Mouse (Mus musculus): ENCODE results near the gene Tmeff1.
A peak's percentile ranks its signal among the peaks of the same experiment; 100 is the strongest.

The Tmeff1 gene

DNA sequence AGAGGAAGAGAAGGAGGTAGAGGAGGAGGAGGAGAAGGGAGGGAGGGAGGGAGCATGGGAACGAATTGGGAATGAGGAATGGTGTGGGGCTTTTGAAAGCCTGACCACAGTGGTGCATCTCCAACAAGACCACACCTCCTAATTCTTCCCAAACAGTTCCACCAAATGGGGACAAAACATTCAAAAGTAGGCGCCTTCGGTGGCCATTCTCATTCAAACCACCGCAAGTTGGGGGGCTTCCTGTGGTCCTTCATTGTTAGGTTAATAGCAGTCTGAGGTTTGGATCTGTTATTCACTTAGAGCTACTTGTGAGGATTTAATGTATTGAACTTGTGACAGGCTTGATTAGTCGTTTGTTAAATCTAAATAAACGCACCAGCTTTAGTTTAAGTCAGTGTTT lies 40.0 kb downstream of the Tmeff1 start:
- no peak for DNase-seq

DNA sequence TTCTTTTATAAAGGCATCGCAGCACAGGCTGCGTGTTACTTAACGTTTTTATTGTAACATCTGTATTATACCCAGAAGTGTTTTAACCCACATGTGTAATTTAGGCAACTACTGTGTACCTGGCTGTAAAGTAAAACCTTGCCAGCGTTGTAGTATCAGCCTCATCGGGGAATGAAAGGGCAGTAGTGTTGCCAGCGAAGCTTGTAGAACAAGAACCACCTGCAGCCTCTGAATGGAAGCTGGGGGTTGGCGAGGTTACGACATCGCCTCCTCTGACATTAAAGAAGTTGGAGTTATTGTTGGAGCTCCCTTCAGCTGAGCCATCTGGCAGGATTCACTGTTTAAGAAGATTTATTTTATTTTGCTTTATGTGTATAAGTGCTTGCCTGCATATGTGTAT lies 40.9 kb downstream of the Tmeff1 start:
- no peak for DNase-seq

GRCm38 (mm10) chr4:48629445-48629844 lies 44.5 kb downstream of the Tmeff1 start:
- DNase-seq: no peak

DNA sequence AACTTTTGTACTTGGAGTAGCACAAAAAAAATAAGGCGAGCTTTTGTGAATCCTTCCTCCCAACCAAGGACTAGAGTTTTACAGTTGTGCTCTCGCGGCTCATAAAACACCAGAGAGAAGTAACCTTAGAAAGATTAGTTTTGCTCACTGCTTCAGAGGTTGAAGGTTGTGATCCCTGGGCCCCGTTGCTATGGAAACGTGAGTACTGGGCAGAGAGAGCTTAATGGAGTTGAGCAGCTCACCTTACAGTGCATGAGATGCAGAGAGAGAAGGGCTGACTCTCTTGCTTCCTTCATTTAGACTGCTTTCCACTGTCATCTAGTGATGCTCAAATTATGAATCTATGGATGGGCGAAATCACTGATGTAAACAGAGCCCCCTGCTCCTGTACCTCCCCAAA lies 48.6 kb downstream of the Tmeff1 start:
- DNase-seq: no peak

DNA sequence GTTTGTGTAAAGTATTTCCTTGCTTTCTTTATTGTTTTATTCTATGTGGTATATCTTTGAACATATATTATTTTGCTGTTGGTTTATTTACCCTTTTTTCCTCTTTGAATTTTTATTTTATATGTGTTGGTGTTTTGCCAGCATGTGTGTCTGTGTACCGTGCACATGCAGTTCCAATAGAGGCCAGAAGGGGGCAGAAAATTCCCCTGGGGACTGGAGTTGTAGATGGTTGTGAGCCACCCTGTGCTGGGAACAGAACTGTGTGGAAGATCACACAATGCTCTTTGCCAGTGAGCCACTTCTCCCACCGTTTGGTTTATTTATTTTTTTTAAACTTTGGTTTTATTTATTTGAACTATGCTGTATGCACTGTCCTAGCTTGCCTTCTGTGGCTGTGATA lies 49.1 kb downstream of the Tmeff1 start:
- DNase-seq: peak; percentile 26

- no peak for DNase-seq
Observed at GRCm38 (mm10) chr4:48636831-48637230, 51.9 kb downstream of the Tmeff1 start.

DNA sequence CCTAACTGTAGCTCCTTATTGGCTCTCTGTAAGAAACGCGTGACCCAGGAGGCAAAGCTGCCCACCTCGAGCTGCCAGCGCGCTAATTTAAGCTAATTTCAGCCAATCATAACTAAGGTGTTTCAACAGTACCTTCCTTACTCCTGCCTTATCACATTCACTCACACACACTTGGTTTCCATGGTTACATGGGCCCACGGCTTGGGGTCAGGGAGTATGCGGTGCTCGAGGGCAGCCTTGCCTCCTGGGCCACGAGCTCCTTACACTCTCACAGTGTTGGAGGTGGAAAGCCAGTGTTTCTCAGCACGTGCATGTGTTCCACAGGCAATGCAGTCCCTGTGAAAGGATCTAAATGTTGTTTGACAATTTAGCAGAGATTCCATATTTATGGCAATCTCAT lies 53.2 kb downstream of the Tmeff1 start:
- no peak for DNase-seq

DNA sequence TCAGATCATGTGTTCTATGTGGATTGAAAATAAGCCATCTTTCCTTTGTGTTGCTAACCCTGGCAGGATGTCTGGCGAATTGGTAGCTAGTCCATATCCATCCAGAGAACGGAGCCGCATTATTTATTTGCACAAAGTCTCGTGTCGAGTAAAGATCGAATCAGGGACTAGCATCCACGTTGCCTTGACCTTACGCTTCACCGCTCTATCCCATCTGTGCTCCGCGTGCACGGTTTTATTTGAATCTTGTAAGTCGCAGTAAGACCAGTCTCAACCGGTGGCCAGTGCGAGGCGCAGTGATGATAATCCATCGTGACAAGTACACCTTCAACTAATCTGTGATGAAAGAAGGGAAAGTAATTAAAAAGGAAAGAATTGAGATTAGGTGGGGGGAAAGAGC lies 54.5 kb downstream of the Tmeff1 start:
- DNase-seq: no peak

DNA sequence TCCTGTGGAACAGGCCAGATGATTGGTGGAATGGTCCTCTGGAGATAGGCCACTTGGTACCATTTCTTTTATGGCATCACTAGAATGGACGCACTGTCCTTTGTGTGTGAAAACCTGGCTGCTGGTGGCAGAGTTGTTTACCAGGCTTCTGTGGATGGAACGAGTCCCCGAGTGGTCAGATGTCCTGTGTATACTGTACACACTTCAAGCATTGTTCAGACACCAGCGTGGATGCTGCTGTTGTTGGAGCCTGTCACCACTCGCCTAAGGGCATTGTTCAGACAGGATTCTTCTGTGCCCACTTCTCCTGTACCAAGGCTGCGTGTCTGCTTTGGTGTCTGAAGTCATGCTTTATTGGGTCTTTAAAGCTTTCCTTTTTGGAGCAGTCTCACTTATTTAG lies 58.8 kb downstream of the Tmeff1 start:
- no peak for DNase-seq

- peak; percentile 32 for DNase-seq
Observed at GRCm38 (mm10) chr4:48646143-48646542, 61.2 kb downstream of the Tmeff1 start.

DNA sequence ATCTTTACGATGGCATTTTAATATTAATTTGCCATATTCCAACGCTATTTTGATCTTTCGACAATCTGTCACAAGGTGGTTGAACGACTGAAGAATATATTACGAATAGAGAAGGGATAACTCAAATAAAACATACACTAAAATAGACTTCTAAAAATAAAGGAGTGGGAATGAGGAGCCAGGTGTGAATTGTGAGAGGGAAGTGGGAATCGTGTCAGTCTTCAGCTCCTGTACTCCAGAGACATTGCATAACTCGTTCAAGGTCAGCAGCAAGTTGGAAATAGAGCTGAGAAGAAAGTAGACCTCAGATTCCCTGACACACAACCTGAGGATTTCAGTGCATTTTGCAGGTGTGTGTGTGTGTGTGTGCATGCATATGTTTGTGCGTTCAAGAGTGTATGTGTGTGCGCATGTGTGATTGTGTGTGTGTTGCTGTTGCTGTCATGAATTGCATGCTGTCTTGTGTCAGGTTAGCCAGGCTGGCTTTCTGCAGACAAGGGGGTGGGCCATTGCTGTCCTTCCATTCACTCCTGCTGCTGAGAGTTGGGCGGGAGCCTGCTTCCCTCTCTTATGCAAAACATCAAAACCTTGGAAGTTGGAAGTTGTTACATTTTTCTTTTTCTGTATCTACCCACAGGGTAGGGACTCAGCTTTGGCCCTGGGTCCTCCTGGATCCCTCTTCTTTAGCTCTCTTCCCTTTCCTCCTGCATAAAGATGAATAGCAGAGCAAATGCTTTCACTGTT lies 65.8 kb downstream of the Tmeff1 start:
- no peak for DNase-seq

DNA sequence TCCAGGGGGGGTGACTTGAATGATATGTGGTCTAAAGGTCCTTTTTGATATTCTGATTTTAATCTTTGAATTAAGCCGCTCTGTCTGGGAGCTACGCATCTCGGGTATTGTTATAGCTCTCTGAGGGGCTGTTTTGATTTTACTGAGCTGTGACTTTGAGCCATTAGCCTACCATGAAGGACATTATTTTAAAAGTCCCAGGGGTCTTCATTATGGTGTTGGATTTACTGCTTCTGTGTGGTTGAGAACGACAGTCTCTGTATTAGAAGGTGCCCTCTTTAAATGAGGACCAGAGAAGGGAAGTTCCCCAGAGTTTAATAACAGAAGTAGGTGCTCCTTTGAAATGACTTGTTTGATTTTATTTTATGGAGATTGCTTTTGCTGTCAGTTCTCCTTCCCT lies 69.1 kb downstream of the Tmeff1 start:
- DNase-seq: no peak

DNA sequence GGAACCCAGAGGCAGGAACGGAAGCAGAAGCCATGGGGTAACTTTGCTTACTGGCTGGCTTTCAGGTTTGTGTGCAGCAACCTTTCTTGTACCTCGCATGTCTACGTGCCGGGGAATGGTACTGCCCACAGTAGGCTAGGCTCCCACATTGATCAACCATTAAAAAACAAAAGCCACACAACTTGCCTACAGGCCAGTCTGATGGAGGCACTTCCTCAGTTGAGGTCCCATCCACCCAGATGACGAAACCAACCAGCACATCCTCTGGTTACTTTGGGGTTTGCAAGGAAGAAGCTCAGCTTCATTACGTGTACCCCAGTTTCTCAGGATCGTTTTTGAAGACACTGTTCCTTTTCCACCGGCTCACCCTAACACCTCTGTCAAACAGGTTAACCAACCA lies 71.6 kb downstream of the Tmeff1 start:
- DNase-seq: no peak

DNA sequence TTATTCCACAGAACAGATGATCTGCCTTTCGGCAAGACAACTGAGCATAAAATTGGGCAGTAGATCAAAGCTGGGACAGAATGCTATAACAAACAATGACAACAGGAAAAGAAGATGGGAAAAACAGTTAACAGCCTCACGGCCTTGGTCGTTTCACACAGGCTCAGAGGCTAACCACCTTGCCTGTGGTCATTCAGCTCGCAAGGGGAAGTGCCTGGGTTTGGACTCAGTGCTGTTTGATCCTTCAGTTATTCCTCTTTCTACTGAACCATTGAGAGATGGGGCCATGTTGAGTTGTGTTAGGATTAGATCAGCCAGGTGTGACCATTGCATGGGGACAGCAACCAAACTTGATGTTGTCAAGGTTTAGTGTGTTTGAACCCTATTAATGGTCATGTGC lies 75.2 kb downstream of the Tmeff1 start:
- DNase-seq: no peak

GRCm38 (mm10) chr4:48660619-48661575 lies 75.9 kb downstream of the Tmeff1 start:
- no peak for DNase-seq

DNA sequence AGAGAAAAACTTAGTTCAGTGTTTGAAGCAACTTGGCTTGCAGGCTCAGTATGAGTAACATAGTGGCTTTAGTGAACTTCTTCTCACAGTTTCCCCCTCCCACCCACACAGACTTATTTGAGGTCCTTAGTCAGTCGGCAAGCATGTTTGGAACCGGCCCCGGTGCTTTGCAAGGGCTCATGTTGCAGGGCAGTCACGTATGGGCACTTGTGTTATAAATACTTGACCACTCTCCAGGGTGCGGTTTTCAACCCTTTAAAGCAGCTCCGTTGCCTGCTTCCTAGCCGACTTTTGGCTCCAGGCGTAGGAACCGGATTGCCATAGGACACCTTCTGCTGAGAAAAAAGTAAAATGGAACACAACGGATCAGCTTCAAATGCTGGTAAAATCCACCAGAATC lies 78.3 kb downstream of the Tmeff1 start, which contains the start of gene Cavin4:
Gene Cavin4, plus strand, starts transcription at position 244 of the 400 bp plus-strand sequence.
- peak; percentile 29 for DNase-seq

DNA sequence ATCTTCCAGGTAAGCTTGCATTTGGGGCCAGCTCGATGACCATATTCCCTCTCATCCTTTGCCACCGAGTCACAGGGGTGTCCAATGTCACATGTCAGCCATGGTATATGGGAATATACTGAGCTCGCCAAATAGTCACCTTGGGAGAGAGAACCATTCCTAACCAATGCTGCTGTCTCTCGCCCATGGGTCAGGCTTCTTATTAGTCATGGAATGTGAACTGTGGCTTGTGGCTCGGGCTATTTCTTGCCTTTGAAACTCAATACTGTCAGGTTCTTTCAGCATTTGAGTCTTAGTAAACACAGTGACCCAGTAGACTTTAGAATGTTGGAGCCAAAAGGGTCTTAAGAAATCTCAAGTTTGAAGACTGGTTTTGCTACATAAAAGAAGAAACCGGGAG lies 79.0 kb downstream of the Tmeff1 start:
- DNase-seq: no peak

- no peak for DNase-seq
Observed at GRCm38 (mm10) chr4:48667279-48667678, 82.3 kb downstream of the Tmeff1 start.

DNA sequence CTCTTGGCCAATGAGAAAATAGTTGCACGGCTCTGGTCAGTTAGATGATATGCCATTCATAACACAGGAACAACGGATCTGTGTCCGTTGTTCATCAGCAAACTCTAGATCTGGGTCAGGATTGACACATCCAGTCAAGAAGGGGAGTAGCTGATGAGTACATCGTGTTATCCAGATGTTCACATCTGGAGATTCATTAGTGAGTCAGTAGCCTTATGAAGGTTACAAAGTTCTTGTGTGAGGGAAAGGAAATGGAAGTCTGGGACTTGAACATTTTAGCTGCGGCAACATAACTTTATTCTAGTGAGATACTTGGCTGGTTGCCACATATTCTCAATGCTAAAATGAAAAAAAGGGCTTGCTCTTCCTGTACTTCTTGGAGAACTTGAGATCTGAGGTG lies 87.9 kb downstream of the Tmeff1 start:
- no peak for DNase-seq

- no peak for DNase-seq
Observed at GRCm38 (mm10) chr4:48674412-48674811, 89.4 kb downstream of the Tmeff1 start.

GRCm38 (mm10) chr4:48676570-48677185 lies 91.7 kb downstream of the Tmeff1 start:
- DNase-seq: no peak

GRCm38 (mm10) chr4:48677276-48677675 lies 92.3 kb downstream of the Tmeff1 start:
- DNase-seq: no peak

- no peak for DNase-seq
Observed at GRCm38 (mm10) chr4:48677812-48678211, 92.8 kb downstream of the Tmeff1 start.

GRCm38 (mm10) chr4:48678793-48679192 lies 93.8 kb downstream of the Tmeff1 start:
- DNase-seq: no peak
